Mouse (Mus musculus) CH12.LX (cell line): Measurements from ENCODE around the gene Tmem119.

Source experiments
- CTCF ChIP-seq, 2 experiments: IDR thresholded peaks in 1 of 2; conservative IDR thresholded peaks in 1 of 2; 2 replicates each; pipeline ENCODE4 v1.5.1; 2011 to 2012; ENCODE audit warnings: low read depth in 2 of 2, low read length in 2 of 2, improper control_type of control experiment in 1 of 2, inconsistent platforms in 1 of 2, mild to moderate bottlenecking in 1 of 2, moderate library complexity in 1 of 2
- ZC3H11A ChIP-seq: IDR thresholded peaks from 2 replicates; pipeline ENCODE4 v1.6.1; 2012; ENCODE audit warnings: low read depth, mild to moderate bottlenecking, inconsistent platforms, low read length, improper control_type of control experiment

DNA sequence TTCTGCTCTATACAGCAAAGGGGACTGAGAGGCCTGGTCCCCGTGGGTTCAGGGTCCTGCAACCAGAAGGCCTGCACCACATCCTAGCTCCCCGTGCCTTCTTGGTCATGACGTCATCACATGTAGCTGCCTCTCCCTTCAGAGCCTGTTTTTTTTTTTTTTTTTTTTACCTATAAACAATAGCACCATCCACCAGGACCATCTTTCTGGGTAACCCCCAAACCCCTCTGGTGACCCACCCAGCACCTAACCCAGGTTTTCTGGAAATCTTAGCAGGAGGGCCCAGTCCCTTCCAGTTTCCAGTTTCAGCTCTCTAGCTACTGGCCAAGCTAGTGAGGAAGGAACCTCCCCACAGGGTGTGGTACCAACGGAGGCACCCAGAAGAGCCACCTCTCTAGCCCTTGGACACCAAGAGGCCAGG is 27.7 kb upstream of the Tmem119 start:
- TF ChIP-seq ZC3H11A (no peak), CTCF (conservative IDR thresholded peaks at IDR 0.05 in 1 of 2, IDR thresholded peaks at IDR 0.05 in 1 of 2; ENCODE audit: low read depth in 2 of 2, low read length in 2 of 2) (no peak)
